Mouse (Mus musculus) liver, adult 2 months (tissue): ENCODE results near the gene Gm3415.
"Not testable (repeated sequence)": the region's sequence is repeated elsewhere in the genome, so short reads cannot be mapped to it uniquely, and the experiment has no call there.

ENCODE experiments used
- CTCF ChIP-seq: fragments of 200-500 bp; IDR thresholded peaks from 2 replicates; pipeline ENCODE4 v1.5.1; 2011; ENCODE audit warnings: low read depth, low read length, control low read depth
- POLR2A ChIP-seq: fragments of 200-500 bp; IDR thresholded peaks from 2 replicates; pipeline ENCODE4 v1.6.1; 2011; ENCODE audit warnings: low read length, control low read depth; ENCODE audit not compliant: insufficient read depth; ENCODE audit errors: extremely low read depth

- not testable (repeated sequence) for TF ChIP-seq CTCF, POLR2A
Measured at GRCm38 (mm10) chr5:146555836-146556235, at the start of gene Gm3415.
